Mouse (Mus musculus) E14TG2a.4 (cell line): ENCODE results near the gene Stx6.

ENCODE experiments used
- H3K27me3 ChIP-seq: 2 replicates; pipeline ENCODE4 v1.6.1; 2014; ENCODE audit warnings: low read length, control low read depth; ENCODE audit not compliant: insufficient read depth
- H3K36me3 ChIP-seq: 2 replicates; pipeline ENCODE4 v1.6.1; 2014; ENCODE audit warnings: low read length, control low read depth; ENCODE audit not compliant: insufficient read depth
- H3K4me1 ChIP-seq: replicated peaks from 2 replicates; pipeline ENCODE4 v1.6.1; 2014; ENCODE audit warnings: low read depth, low read length, control low read depth
- H3K4me3 ChIP-seq: replicated peaks from 2 replicates; pipeline ENCODE4 v1.5.1; 2014; ENCODE audit warnings: mild to moderate bottlenecking, low read length
- H3K9me3 ChIP-seq: 2 replicates; pipeline ENCODE4 v1.6.1; 2014; ENCODE audit warnings: low read length, control low read depth
- CTCF ChIP-seq: conservative IDR thresholded peaks from 2 replicates; pipeline ENCODE4 v1.5.1; 2014; ENCODE audit warnings: low read length
- NANOG ChIP-seq: IDR thresholded peaks from 2 replicates; pipeline ENCODE4 v1.6.1; 2014; ENCODE audit warnings: borderline replicate concordance, low read length, mixed read lengths
- POU5F1 ChIP-seq: IDR thresholded peaks from 2 replicates; pipeline ENCODE4 v1.6.1; 2014; ENCODE audit warnings: low read length, borderline replicate concordance

Stx6 gene

GRCm38 (mm10) chr1:155192805-155193368 lies 34.4 kb downstream of the Stx6 start:
- H3K4me3 ChIP-seq = no peak overlapping the region
- peaks cover 68% of the 10 kb centered on the region for H3K36me3 ChIP-seq
- no peaks in the 10 kb centered on the region for H3K27me3 ChIP-seq
- no peaks in the 10 kb centered on the region for H3K9me3 ChIP-seq
- TF ChIP-seq CTCF (no peak), NANOG (no peak), POU5F1 (no peak)
- no peaks in the 10 kb centered on the region for H3K4me1 ChIP-seq

GRCm38 (mm10) chr1:155196691-155197090 lies 38.2 kb downstream of the Stx6 start:
- Histone ChIP-seq H3K27me3 (no peaks in the 10 kb centered on the region), H3K9me3 (no peaks in the 10 kb centered on the region), H3K36me3 (peaks cover 69% of the 10 kb centered on the region), H3K4me3 (no peak overlapping the region), H3K4me1 (peaks cover 4% of the 10 kb centered on the region; the same call in 1 of the 2 replicates)
- TF ChIP-seq CTCF (no peak), NANOG (no peak), POU5F1 (no peak)

- Histone ChIP-seq H3K36me3 (peaks cover 64% of the 10 kb centered on the region), H3K9me3 (no peaks in the 10 kb centered on the region), H3K4me1 (peaks cover 17% of the 10 kb centered on the region), H3K27me3 (no peaks in the 10 kb centered on the region), H3K4me3 (no peak overlapping the region)
- no peak for TF ChIP-seq CTCF
Observed at GRCm38 (mm10) chr1:155199522-155199921, 41.0 kb downstream of the Stx6 start.

- Histone ChIP-seq H3K9me3 (no peaks in the 10 kb centered on the region), H3K27me3 (no peaks in the 10 kb centered on the region), H3K4me3 (no peak overlapping the region), H3K36me3 (peaks cover 52% of the 10 kb centered on the region), H3K4me1 (peaks cover 32% of the 10 kb centered on the region)
- TF ChIP-seq POU5F1 (no peak), NANOG (no peak), CTCF (no peak)
Observed at GRCm38 (mm10) chr1:155200967-155201366, 42.5 kb downstream of the Stx6 start.

- H3K4me3 ChIP-seq = no peak overlapping the region
- H3K9me3 ChIP-seq = no peaks in the 10 kb centered on the region
- H3K27me3 ChIP-seq = no peaks in the 10 kb centered on the region
- no peak for TF ChIP-seq NANOG
- no peak for TF ChIP-seq CTCF
- no peak for TF ChIP-seq POU5F1
- peaks cover 36% of the 10 kb centered on the region for H3K4me1 ChIP-seq
- H3K36me3 ChIP-seq = peaks cover 52% of the 10 kb centered on the region
Observed at GRCm38 (mm10) chr1:155201373-155201879, 42.9 kb downstream of the Stx6 start.

- TF ChIP-seq NANOG (no peak), POU5F1 (no peak), CTCF (no peak)
- H3K36me3 ChIP-seq = peaks cover 52% of the 10 kb centered on the region
- H3K27me3 ChIP-seq = no peaks in the 10 kb centered on the region
- H3K4me3 ChIP-seq = no peak overlapping the region
- peaks cover 39% of the 10 kb centered on the region for H3K4me1 ChIP-seq
- no peaks in the 10 kb centered on the region for H3K9me3 ChIP-seq
Observed at GRCm38 (mm10) chr1:155201914-155202313, 43.4 kb downstream of the Stx6 start.

GRCm38 (mm10) chr1:155202472-155202871 lies 44.0 kb downstream of the Stx6 start:
- Histone ChIP-seq H3K36me3 (peaks cover 53% of the 10 kb centered on the region), H3K4me3 (no peak overlapping the region), H3K4me1 (peaks cover 44% of the 10 kb centered on the region), H3K9me3 (no peaks in the 10 kb centered on the region), H3K27me3 (no peaks in the 10 kb centered on the region)
- TF ChIP-seq POU5F1 (no peak), CTCF (no peak), NANOG (no peak)

- no peaks in the 10 kb centered on the region for H3K27me3 ChIP-seq
- peaks cover 46% of the 10 kb centered on the region for H3K4me1 ChIP-seq
- H3K9me3 ChIP-seq = no peaks in the 10 kb centered on the region
- peaks cover 48% of the 10 kb centered on the region for H3K36me3 ChIP-seq
- TF ChIP-seq CTCF (no peak), POU5F1 (no peak), NANOG (no peak)
- H3K4me3 ChIP-seq = no peak overlapping the region
Observed at GRCm38 (mm10) chr1:155203101-155203500, 44.6 kb downstream of the Stx6 start.

GRCm38 (mm10) chr1:155203954-155204353 lies 45.4 kb downstream of the Stx6 start:
- Histone ChIP-seq H3K4me1 (peaks cover 46% of the 10 kb centered on the region), H3K9me3 (no peaks in the 10 kb centered on the region), H3K4me3 (no peak overlapping the region; the same call in 1 of the 2 replicates), H3K36me3 (peaks cover 41% of the 10 kb centered on the region), H3K27me3 (no peaks in the 10 kb centered on the region)
- TF ChIP-seq CTCF (no peak), POU5F1 (no peak), NANOG (no peak)
